Mouse (Mus musculus): ENCODE results near the gene Tenm4.

- no peak for TF ChIP-seq CTCF (IDR thresholded peaks at IDR 0.05; ENCODE audit: low read depth)
- TF ChIP-seq EP300 (IDR thresholded peaks at IDR 0.05; ENCODE audit: low read depth), result no peak
Measured at GRCm38 (mm10) chr7:96447806-96448397, 276.9 kb downstream of the Tenm4 start.

Measured in liver, embryonic 14.5 days (tissue).